Mouse (Mus musculus) kidney, postnatal 10 days (tissue): ENCODE measurements around the gene Pole3.
A peak's percentile ranks its signal among the peaks of the same experiment; 100 is the strongest.
"Not testable (repeated sequence)": the region's sequence is repeated elsewhere in the genome, so short reads cannot be mapped to it uniquely, and the experiment has no call there.

Experiments
- DNase-seq: peaks from one replicate; pipeline ENCODE4 v3.0.0; 2021; ENCODE audit warnings: mixed read lengths

Pole3 gene

GRCm38 (mm10) chr4:62487172-62487571, 37.7 kb downstream of the Pole3 start:
- no peak for DNase-seq

DNA sequence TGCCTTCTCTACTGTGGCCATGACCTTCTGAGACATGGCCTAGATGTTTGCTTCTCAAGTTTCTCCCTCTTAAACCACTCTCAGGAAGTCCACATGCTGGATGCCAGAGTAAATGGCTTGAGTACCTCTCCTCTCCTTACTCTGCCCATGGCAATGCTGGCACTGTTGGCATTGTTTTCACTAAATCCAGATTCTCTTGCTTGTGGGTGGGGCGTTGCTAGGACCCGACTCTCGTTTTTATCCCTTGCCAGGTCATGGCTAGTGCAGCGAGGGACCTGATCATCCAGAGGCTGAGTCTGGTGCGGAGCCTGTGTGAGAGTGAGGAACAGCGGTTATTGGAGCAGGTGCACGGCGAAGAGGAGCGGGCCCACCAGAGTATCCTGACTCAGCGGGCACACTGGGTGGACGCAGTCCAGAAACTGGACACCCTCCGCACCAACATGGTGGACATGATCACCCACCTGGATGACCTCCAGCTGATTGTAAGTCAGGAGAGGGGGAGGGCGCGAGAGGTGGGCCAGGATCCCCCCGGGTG, 38.6 kb downstream of the Pole3 start:
- no peak for DNase-seq

GRCm38 (mm10) chr4:62485450-62486161, 39.3 kb downstream of the Pole3 start:
- DNase-seq: peak; percentile 40

DNA sequence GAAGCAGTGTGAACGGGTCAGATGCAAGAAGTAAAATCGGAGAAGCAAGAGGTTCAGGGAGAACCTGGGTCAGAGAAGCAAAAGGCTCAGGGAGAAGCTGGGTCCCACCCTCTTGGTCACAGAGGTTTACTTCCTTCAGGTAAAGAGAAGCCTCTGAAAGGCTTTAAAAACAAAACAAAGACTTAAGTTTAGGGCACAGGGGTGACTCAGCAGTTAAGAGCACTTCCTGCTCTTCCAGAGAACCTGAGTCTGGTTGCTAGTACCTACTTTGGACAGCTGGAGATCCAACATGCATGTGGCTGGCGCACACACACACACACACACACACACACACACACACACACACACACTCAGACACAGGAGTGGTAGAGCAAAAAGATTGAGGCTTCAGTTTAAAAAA, 39.9 kb downstream of the Pole3 start:
- DNase-seq: no peak

GRCm38 (mm10) chr4:62480709-62481605, 43.9 kb downstream of the Pole3 start:
- peak; percentile 45 for DNase-seq

- peak; percentile 83 for DNase-seq
Measured at GRCm38 (mm10) chr4:62479937-62480708, 44.7 kb downstream of the Pole3 start, which contains the start of gene Bspry. TSS of gene Bspry (plus strand) at chr4:62480053.

DNA sequence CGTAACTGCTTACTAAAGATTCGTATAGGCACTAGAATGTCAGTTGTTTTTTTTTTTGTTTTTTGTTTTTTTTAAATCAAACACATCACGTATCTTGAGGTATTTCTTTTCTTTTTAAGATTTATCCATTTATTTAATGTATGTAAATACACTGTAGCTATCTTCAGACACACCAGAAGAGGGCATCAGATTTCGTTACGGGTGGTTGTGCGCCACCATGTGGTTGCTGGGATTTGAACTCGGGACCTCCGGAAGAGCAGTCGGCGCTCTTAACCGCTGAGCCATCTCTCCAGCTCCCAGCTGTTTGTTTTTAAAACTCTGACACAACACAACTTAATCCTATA, 45.3 kb downstream of the Pole3 start:
- DNase-seq: not testable (repeated sequence)

DNA sequence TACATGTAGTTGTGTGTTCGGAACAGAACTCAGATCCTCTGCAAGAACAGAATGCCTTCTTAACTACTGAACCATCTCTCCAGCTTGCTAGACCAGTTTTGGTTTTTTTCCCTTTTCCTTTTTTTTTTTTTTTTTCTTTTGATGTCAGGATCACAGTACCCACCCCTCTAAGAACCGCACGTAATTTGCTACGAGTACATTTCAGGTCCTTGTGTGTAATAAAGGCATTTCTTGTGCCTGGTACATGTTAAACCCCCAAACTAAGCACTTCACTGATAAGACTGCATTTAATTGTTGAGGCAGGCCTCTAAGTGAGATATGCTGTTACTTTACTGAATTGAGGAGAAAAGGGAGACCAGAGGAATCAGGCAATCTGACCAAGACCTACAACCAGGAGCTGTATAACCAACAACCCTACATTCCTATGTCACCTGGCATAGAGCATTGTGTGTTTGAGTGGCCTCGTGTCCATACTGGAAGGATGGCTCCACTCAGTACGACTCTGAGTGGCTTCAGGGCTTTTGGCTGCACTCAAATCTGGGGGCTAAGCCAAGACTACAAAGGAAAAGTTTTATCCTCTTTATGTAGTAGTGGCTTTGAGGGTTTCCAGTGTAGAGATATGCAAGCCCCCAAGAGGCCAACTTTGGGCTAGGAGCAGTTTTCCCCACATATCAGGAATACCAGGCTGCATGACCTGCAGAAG, 47.2 kb downstream of the Pole3 start:
- DNase-seq: no peak

GRCm38 (mm10) chr4:62475793-62476192, 49.1 kb downstream of the Pole3 start:
- DNase-seq: no peak

DNA sequence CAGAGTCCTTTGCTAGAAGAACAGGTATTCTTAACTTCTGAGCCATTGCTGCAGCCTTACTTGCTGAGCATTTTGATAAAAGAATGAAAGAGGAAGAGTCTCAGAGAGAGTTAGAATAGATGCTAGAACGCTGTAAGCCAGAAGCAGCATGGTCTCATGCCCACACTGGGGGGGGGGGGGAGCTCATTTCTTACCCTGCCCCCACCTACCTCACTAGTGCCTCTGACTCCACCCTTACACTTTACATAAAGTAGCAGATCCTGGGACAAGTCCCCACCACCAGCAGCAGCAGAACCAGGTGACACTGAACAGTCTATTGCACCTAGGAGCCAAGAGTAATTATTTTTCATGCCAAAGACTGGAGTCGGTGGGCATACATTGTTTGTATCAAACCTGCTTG, 49.7 kb downstream of the Pole3 start:
- no peak for DNase-seq
